Mouse (Mus musculus): ENCODE measurements around the gene Fgd2. TPM values are rescaled to one million over a fixed set of nuclear protein-coding genes. Genes with fewer than 3 reads are reported as not detected.

The Fgd2 gene
- total and polyA plus RNA-seq, 2 experiments from 2014 or later: 1.6 to 6.3 TPM

- H3K4me3 ChIP-seq (ENCODE audit: low read depth, low read length): no peak overlapping the region
- TF ChIP-seq EP300 (IDR thresholded peaks at IDR 0.05; ENCODE audit: low read depth) (no peak), CTCF (IDR thresholded peaks at IDR 0.05; ENCODE audit: low read depth) (no peak)
- H3K36me3 ChIP-seq (replicated peaks; ENCODE audit: control insufficient read depth, insufficient read depth, low read length): no peaks in the 10 kb centered on the region
- H3K9me3 ChIP-seq (replicated peaks; ENCODE audit: control insufficient read depth, low read length): no peaks in the 10 kb centered on the region
- H3K27ac ChIP-seq (ENCODE audit: low read depth): no peak overlapping the region
- WGBS: 83% methylated on average over 13 of the region's 13 CpGs
- no peak overlapping the region for H3K9ac ChIP-seq (replicated peaks; ENCODE audit: low read depth, low read length)
- H3K27me3 ChIP-seq (ENCODE audit: control insufficient read depth, insufficient read depth, low read length): no peaks in the 10 kb centered on the region
- H3K4me1 ChIP-seq (ENCODE audit: control insufficient read depth, insufficient read depth): no peaks in the 10 kb centered on the region
- no peak overlapping the region for H3K4me2 ChIP-seq (ENCODE audit: low read depth, low read length)
- ATAC-seq (ENCODE audit: insufficient read depth, low read depth) (no peak), DNase-seq (ENCODE audit: low spot score) (no peak)
These were observed 4.4 kb downstream of the Fgd2 start for GRCm38 (mm10) chr17:29365105-29365621.

GRCm38 (mm10) chr17:29368726-29369125 is 8.0 kb downstream of the Fgd2 start:
- H3K4me3 ChIP-seq (ENCODE audit: low read depth, low read length): no peak overlapping the region
- ATAC-seq (ENCODE audit: insufficient read depth, low read depth) (no peak), DNase-seq (ENCODE audit: low spot score) (no peak)
- H3K36me3 ChIP-seq (replicated peaks; ENCODE audit: control insufficient read depth, insufficient read depth, low read length): no peaks in the 10 kb centered on the region
- WGBS: 23% methylated on average over 7 of the region's 7 CpGs
- H3K27me3 ChIP-seq (ENCODE audit: control insufficient read depth, insufficient read depth, low read length): no peaks in the 10 kb centered on the region
- no peak for TF ChIP-seq EP300 (IDR thresholded peaks at IDR 0.05; ENCODE audit: low read depth)
- TF ChIP-seq CTCF (IDR thresholded peaks at IDR 0.05; ENCODE audit: low read depth): no peak
- no peak overlapping the region for H3K4me2 ChIP-seq (ENCODE audit: low read depth, low read length)
- no peaks in the 10 kb centered on the region for H3K9me3 ChIP-seq (replicated peaks; ENCODE audit: control insufficient read depth, low read length)
- no peaks in the 10 kb centered on the region for H3K4me1 ChIP-seq (ENCODE audit: control insufficient read depth, insufficient read depth)
- no peak overlapping the region for H3K27ac ChIP-seq (ENCODE audit: low read depth)
- H3K9ac ChIP-seq (replicated peaks; ENCODE audit: low read depth, low read length): no peak overlapping the region

GRCm38 (mm10) chr17:29370984-29371723 is 10.4 kb downstream of the Fgd2 start:
- no peaks in the 10 kb centered on the region for H3K9me3 ChIP-seq (replicated peaks; ENCODE audit: control insufficient read depth, low read length)
- no peak overlapping the region for H3K4me2 ChIP-seq (ENCODE audit: low read depth, low read length)
- DNase-seq (ENCODE audit: low spot score) (peak; percentile 84), ATAC-seq (ENCODE audit: insufficient read depth, low read depth) (peak; percentile 70)
- H3K4me1 ChIP-seq (ENCODE audit: control insufficient read depth, insufficient read depth): no peaks in the 10 kb centered on the region
- no peak overlapping the region for H3K27ac ChIP-seq (ENCODE audit: low read depth)
- no peak overlapping the region for H3K9ac ChIP-seq (replicated peaks; ENCODE audit: low read depth, low read length)
- H3K36me3 ChIP-seq (replicated peaks; ENCODE audit: control insufficient read depth, insufficient read depth, low read length): no peaks in the 10 kb centered on the region
- H3K4me3 ChIP-seq (ENCODE audit: low read depth, low read length): no peak overlapping the region
- WGBS: 6% methylated on average over 5 of the region's 5 CpGs
- no peaks in the 10 kb centered on the region for H3K27me3 ChIP-seq (ENCODE audit: control insufficient read depth, insufficient read depth, low read length)
- TF ChIP-seq EP300 (IDR thresholded peaks at IDR 0.05; ENCODE audit: low read depth): no peak
- TF ChIP-seq CTCF (IDR thresholded peaks at IDR 0.05; ENCODE audit: low read depth): peak; percentile 100

- H3K4me1 ChIP-seq (ENCODE audit: control insufficient read depth, insufficient read depth): no peaks in the 10 kb centered on the region
- TF ChIP-seq EP300 (IDR thresholded peaks at IDR 0.05; ENCODE audit: low read depth): no peak
- TF ChIP-seq CTCF (IDR thresholded peaks at IDR 0.05; ENCODE audit: low read depth): no peak
- no peak overlapping the region for H3K4me3 ChIP-seq (ENCODE audit: low read depth, low read length)
- no peak overlapping the region for H3K4me2 ChIP-seq (ENCODE audit: low read depth, low read length)
- WGBS: 75% methylated on average over 10 of the region's 10 CpGs
- H3K9ac ChIP-seq (replicated peaks; ENCODE audit: low read depth, low read length): no peak overlapping the region
- no peaks in the 10 kb centered on the region for H3K36me3 ChIP-seq (replicated peaks; ENCODE audit: control insufficient read depth, insufficient read depth, low read length)
- no peak overlapping the region for H3K27ac ChIP-seq (ENCODE audit: low read depth)
- no peak for DNase-seq (ENCODE audit: low spot score)
- no peak for ATAC-seq (ENCODE audit: insufficient read depth, low read depth)
- H3K9me3 ChIP-seq (replicated peaks; ENCODE audit: control insufficient read depth, low read length): no peaks in the 10 kb centered on the region
- H3K27me3 ChIP-seq (ENCODE audit: control insufficient read depth, insufficient read depth, low read length): no peaks in the 10 kb centered on the region
These were observed 15.2 kb downstream of the Fgd2 start for GRCm38 (mm10) chr17:29375871-29376270.

GRCm38 (mm10) chr17:29378056-29378455 is 17.3 kb downstream of the Fgd2 start:
- Histone ChIP-seq H3K4me3 (ENCODE audit: low read depth, low read length) (no peak overlapping the region), H3K27me3 (ENCODE audit: control insufficient read depth, insufficient read depth, low read length) (no peaks in the 10 kb centered on the region), H3K36me3 (replicated peaks; ENCODE audit: control insufficient read depth, insufficient read depth, low read length) (no peaks in the 10 kb centered on the region), H3K9me3 (replicated peaks; ENCODE audit: control insufficient read depth, low read length) (no peaks in the 10 kb centered on the region), H3K4me2 (ENCODE audit: low read depth, low read length) (no peak overlapping the region), H3K27ac (ENCODE audit: low read depth) (no peak overlapping the region), H3K9ac (replicated peaks; ENCODE audit: low read depth, low read length) (no peak overlapping the region), H3K4me1 (ENCODE audit: control insufficient read depth, insufficient read depth) (no peaks in the 10 kb centered on the region)
- no peak for DNase-seq (ENCODE audit: low spot score)
- no peak for ATAC-seq (ENCODE audit: insufficient read depth, low read depth)
- TF ChIP-seq CTCF (IDR thresholded peaks at IDR 0.05; ENCODE audit: low read depth) (no peak), EP300 (IDR thresholded peaks at IDR 0.05; ENCODE audit: low read depth) (no peak)
- 54% methylated on average over 8 of the region's 8 CpGs for WGBS

Data from heart, postnatal 0 days (tissue).